ENCODE assay signal across 9 mouse cellular contexts in genomic region chr2:93460786-93461469, GRCm38 (mm10). TPM values are rescaled to one million over a fixed set of nuclear protein-coding genes. Genes with fewer than 3 reads are reported as not detected.
DNase-seq lines count a peak whose midpoint lies in the region; ATAC-seq and TF ChIP-seq lines count a peak whose summit lies in the region.
"Had no signal": no experiment of that assay in that cellular context is flagged by ENCODE, and none has a peak within 500 bp of the region (broad histone marks: within the 10 kb centered on the region; RNA-seq: fewer than 3 reads in every experiment).

No protein-coding gene starts in this region.

- ATAC-seq in kidney, embryonic 16.5 days (ENCODE audit: low FRiP score, low TSS enrichment): no peak
- peak; percentile 16 for ATAC-seq in CD4-positive, CD25-positive, alpha-beta regulatory T cell, adult 4 months
- ATAC-seq in liver, postnatal 0 days: no peak
- no peak for ATAC-seq in forebrain, embryonic 14.5 days
- ATAC-seq: forebrain, embryonic 16.5 days had no signal

- no peak for TF ChIP-seq CTCF in bone marrow macrophage, adult 2 months (IDR thresholded peaks at IDR 0.05; ENCODE audit: low read depth, low read length)
- no peak for TF ChIP-seq CTCF in liver, postnatal 0 days (IDR thresholded peaks at IDR 0.05; ENCODE audit: low read depth)

- H3K4me2 ChIP-seq in kidney, embryonic 16.5 days (replicated peaks; ENCODE audit: low read depth, low read length): peak overlapping the region; percentile 95
- peak overlapping the region; percentile 84 for H3K4me2 ChIP-seq in liver, postnatal 0 days (ENCODE audit: low read depth, low read length)
- no peak overlapping the region for H3K4me2 ChIP-seq in forebrain, embryonic 14.5 days (ENCODE audit: low read length)

- 74% methylated on average over 6 of the region's 6 CpGs for WGBS in kidney, embryonic 16.5 days
- 71% methylated on average over 6 of the region's 6 CpGs for WGBS in liver, postnatal 0 days (ENCODE audit: insufficient replicate concordance)
- 86% methylated on average over 6 of the region's 6 CpGs for WGBS in forebrain, embryonic 14.5 days

- H3K9ac ChIP-seq in kidney, embryonic 16.5 days (replicated peaks; ENCODE audit: low read length): no peak overlapping the region
- peak overlapping the region; percentile 96 for H3K9ac ChIP-seq in liver, postnatal 0 days (replicated peaks)
- no peak overlapping the region for H3K9ac ChIP-seq in forebrain, embryonic 14.5 days (ENCODE audit: low read length)

- no peak overlapping the region for H3K27ac ChIP-seq in kidney, embryonic 16.5 days (ENCODE audit: low read length)
- H3K27ac ChIP-seq in bone marrow macrophage, adult 2 months (ENCODE audit: insufficient read depth, low read depth, low read length): no peak overlapping the region
- H3K27ac ChIP-seq in liver, postnatal 0 days (ENCODE audit: low read depth): no peak overlapping the region; the same call in 1 of the 2 replicates
- no peak overlapping the region for H3K27ac ChIP-seq in forebrain, embryonic 14.5 days (ENCODE audit: low read depth, low read length)

- H3K27me3 ChIP-seq in kidney, embryonic 16.5 days (ENCODE audit: insufficient read depth, low read length): no peaks in the 10 kb centered on the region
- H3K27me3 ChIP-seq in liver, postnatal 0 days (ENCODE audit: insufficient read depth, low read length): no peaks in the 10 kb centered on the region
- no peaks in the 10 kb centered on the region for H3K27me3 ChIP-seq in forebrain, embryonic 14.5 days (replicated peaks; ENCODE audit: control insufficient read depth, insufficient read depth, low read length)

- no peaks in the 10 kb centered on the region for H3K36me3 ChIP-seq in kidney, embryonic 16.5 days (ENCODE audit: insufficient read depth, low read length)
- 0 out of 2 replicates have a peak, but pooled peaks cover 3% of the 10 kb centered on the region for H3K36me3 ChIP-seq in liver, postnatal 0 days (replicated peaks; ENCODE audit: insufficient read depth, low read length)
- H3K36me3 ChIP-seq in forebrain, embryonic 14.5 days (ENCODE audit: control insufficient read depth, insufficient read depth, low read length): no peaks in the 10 kb centered on the region

- peaks cover 43% of the 10 kb centered on the region for H3K4me1 ChIP-seq in kidney, embryonic 16.5 days (ENCODE audit: insufficient read depth, low read length)
- H3K4me1 ChIP-seq in bone marrow macrophage, adult 2 months (ENCODE audit: control insufficient read depth, insufficient read depth, low read length): peaks cover 56% of the 10 kb centered on the region
- peaks cover 69% of the 10 kb centered on the region for H3K4me1 ChIP-seq in liver, postnatal 0 days (ENCODE audit: insufficient read depth)
- 0 out of 2 replicates have a peak, but pooled peaks cover 8% of the 10 kb centered on the region for H3K4me1 ChIP-seq in forebrain, embryonic 14.5 days (ENCODE audit: control insufficient read depth, insufficient read depth, low read length)

- H3K9me3 ChIP-seq in kidney, embryonic 16.5 days (ENCODE audit: low read length): no peaks in the 10 kb centered on the region
- H3K9me3 ChIP-seq in liver, postnatal 0 days (ENCODE audit: low read length): no peaks in the 10 kb centered on the region
- H3K9me3 ChIP-seq in forebrain, embryonic 14.5 days (replicated peaks; ENCODE audit: control insufficient read depth, low read length): no peaks in the 10 kb centered on the region

- DNase-seq in kidney, postnatal 10 days: no peak
- no peak for DNase-seq in liver, postnatal 0 days
- DNase-seq in embryo, embryonic 11 days: no peak
- DNase-seq in forebrain, embryonic 14.5 days (ENCODE audit: low spot score): no peak
- DNase-seq: cerebellum, adult 18-20 months had no signal

- peak overlapping the region; percentile 53 for H3K4me3 ChIP-seq in kidney, embryonic 16.5 days (ENCODE audit: low read length)
- peak overlapping the region; percentile 77 for H3K4me3 ChIP-seq in bone marrow macrophage, adult 2 months (ENCODE audit: insufficient read depth, low read length)
- peak overlapping the region; percentile 89 for H3K4me3 ChIP-seq in liver, postnatal 0 days (ENCODE audit: low read depth, low read length)
- no peak overlapping the region for H3K4me3 ChIP-seq in forebrain, embryonic 14.5 days (ENCODE audit: low read depth, low read length)

- TF ChIP-seq EP300 in liver, postnatal 0 days (IDR thresholded peaks at IDR 0.05; ENCODE audit: low read depth): no peak

- no peak for TF ChIP-seq POLR2A in bone marrow macrophage, adult 2 months (IDR thresholded peaks at IDR 0.05; ENCODE audit: borderline replicate concordance, low read depth, low read length)

RNA-seq across cellular contexts. Expression of gene Cd82, which starts 2.0 kb away (rescaled TPM):
- 64.1 and 71.8 TPM in 2 replicates for polyA plus RNA-seq in kidney, embryonic 16.5 days (2015; fragmentation: Nextera tagmentation; extraction: Ambion mirVana)
- 1,000 to 10,000 TPM in 1 of 2 experiments, 100 to 1,000 TPM in 1; 432 to 1,042 TPM for polyA plus RNA-seq in CD4-positive, CD25-positive, alpha-beta regulatory T cell, adult 4 months (2017; shearing (Covaris generic))
- polyA plus RNA-seq in bone marrow macrophage, adult 2 months (2012; ENCODE audit: insufficient read depth, insufficient read length, missing spikeins): 74.1 and 79.5 TPM in 2 replicates
- 81.0 and 87.7 TPM in 2 replicates for polyA plus RNA-seq in liver, postnatal 0 days (2015; fragmentation: Nextera tagmentation; extraction: Ambion mirVana)
- polyA plus RNA-seq in forebrain, embryonic 14.5 days (2014; fragmentation: Nextera tagmentation; extraction: Ambion mirVana): 16.8 and 18.6 TPM in 2 replicates
